Comparison of ENCODE assay signal across 26 mouse cellular contexts in genomic region chr15:96269402-96269801, GRCm38 (mm10).
"Had no signal": no experiment of that assay in that cellular context is flagged by ENCODE, and none has a peak within 500 bp of the region (broad histone marks: within the 10 kb centered on the region; RNA-seq: fewer than 3 reads in every experiment).

No protein-coding gene starts in this region.

- DNase-seq: gastrocnemius, adult 2 months; gastrocnemius, postnatal 10 days; gastrocnemius, postnatal 25 days; heart, adult 2 months; heart, postnatal 10 days; heart, postnatal 4 days; kidney, adult 18-20 months; kidney, adult 8-10 months; kidney, postnatal 14 days; kidney, postnatal 36 days; layer of hippocampus, adult 9-11 months; layer of hippocampus, postnatal 36 days; left cerebral cortex, postnatal 4 days; liver, embryonic 13.5 days had no signal

- H3K9ac ChIP-seq: heart, embryonic 12.5 days; hindbrain, embryonic 12.5 days; hindbrain, embryonic 14.5 days; intestine, embryonic 15.5 days; kidney, embryonic 15.5 days; limb, embryonic 13.5 days; limb, embryonic 15.5 days; liver, embryonic 13.5 days had no signal

- H3K27ac ChIP-seq: gastrocnemius, adult 2 months; heart, adult 2 months; hindbrain, embryonic 10.5 days; hindbrain, embryonic 12.5 days; hindbrain, embryonic 14.5 days; intestine, embryonic 15.5 days; kidney, embryonic 15.5 days; kidney, postnatal 0 days; limb, embryonic 15.5 days; liver, embryonic 13.5 days had no signal

- H3K27me3 ChIP-seq: heart, embryonic 12.5 days; hindbrain, embryonic 12.5 days; intestine, embryonic 15.5 days; kidney, embryonic 15.5 days; limb, embryonic 13.5 days; limb, embryonic 15.5 days; liver, embryonic 13.5 days had no signal

- H3K4me2 ChIP-seq: heart, embryonic 12.5 days; hindbrain, embryonic 12.5 days; hindbrain, embryonic 14.5 days; intestine, embryonic 15.5 days; kidney, embryonic 15.5 days; limb, embryonic 13.5 days; limb, embryonic 15.5 days; liver, embryonic 13.5 days had no signal

- H3K4me1 ChIP-seq: hindbrain, embryonic 10.5 days had no signal

- ATAC-seq: hindbrain, embryonic 16.5 days; inflammation-experienced regulatory T-cells, adult 6 months; intestine, embryonic 15.5 days; intestine, postnatal 0 days had no signal

- H3K4me3 ChIP-seq: gastrocnemius, adult 2 months; heart, adult 2 months; heart, embryonic 12.5 days; hindbrain, embryonic 10.5 days; hindbrain, embryonic 12.5 days; intestine, embryonic 15.5 days; kidney, embryonic 15.5 days; limb, embryonic 13.5 days; limb, embryonic 15.5 days; liver, embryonic 13.5 days had no signal
